Mouse (Mus musculus) cerebellum, postnatal 10 days (tissue): ENCODE data around the gene Itgal.
"Not testable (repeated sequence)": the region's sequence is repeated elsewhere in the genome, so short reads cannot be mapped to it uniquely, and the experiment has no call there.

Experiments
- DNase-seq, 2 experiments: peaks; one replicate each; pipeline ENCODE4 v3.0.0; 2021; ENCODE audit warnings: mixed read lengths in 2 of 2

The Itgal gene

DNA sequence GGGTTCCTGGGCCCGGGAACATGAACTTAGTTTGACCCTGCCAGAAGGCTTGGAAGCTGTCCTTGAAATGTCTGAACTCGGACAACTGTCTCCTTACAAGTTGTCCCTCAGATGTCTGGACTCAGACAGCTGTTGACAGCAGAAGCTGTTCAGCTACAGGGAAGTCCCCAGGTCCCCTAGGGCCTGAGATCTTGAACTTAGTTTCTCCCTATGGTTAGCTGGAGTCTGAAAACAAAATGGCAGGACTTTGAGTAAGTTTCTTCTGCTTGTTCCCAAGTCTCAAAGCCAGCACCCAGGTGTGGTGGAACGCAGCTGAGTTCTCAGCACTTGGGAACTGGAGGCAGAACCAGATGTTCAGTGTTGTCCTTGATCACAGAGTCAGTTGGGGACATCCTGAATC is 16.0 kb upstream of the Itgal start:
- no peak for DNase-seq

DNA sequence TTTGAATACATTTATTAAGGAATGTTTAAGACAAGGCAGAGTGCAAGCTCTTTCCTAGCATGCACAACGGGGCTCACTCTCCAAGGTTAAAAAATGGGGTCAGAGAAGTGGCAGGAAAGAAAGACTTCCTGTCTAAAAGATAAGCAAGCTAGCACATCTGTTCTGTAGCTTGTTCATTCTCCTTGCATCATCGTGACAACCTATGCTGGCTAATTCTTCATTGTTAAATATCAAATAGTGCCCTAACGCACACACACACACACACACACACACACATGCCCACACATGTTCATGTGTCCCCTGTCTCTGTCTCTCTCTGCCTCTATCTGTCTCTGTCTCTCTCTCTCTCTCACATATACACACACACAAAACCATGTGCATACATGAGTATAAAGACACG is 14.9 kb upstream of the Itgal start:
- DNase-seq = no peak

DNA sequence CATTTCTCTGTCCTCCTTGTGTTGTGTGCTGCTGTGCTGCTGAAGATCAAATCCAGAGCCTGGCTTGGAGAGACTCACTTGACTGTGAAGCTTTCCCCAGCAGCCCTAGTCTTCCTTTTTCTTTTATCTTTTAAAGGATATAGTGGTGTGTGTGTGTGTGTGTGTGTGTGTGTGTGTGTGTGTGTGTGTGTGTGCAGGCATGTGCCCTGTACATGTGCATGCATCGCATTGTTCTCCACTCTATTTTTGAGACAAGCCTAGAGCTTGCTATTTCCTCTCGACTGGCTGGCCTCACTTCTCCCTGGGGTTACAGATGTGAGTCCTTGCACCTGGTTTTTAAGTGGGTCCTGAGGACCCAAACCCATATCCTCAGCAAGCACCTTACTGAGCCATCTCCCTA is 13.9 kb upstream of the Itgal start:
- no peak for DNase-seq

DNA sequence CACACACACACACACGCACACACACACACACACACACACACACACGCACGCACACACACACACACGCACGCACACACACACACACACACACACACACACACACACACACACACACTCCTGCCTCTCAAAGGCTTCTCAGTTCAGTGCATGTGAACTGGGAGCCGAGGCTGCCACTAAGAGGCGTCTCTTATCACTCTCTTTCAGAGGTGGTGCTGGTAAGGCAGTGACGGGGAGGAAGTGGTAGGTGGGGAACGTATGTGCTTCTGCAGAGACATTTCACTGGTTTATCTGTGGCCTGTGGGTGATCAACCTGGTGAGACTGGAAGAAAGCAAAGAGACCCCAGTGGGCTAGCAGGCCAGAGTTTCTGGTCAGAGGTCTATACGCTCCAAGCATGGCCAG is 10.9 kb upstream of the Itgal start:
- DNase-seq = no peak

DNA sequence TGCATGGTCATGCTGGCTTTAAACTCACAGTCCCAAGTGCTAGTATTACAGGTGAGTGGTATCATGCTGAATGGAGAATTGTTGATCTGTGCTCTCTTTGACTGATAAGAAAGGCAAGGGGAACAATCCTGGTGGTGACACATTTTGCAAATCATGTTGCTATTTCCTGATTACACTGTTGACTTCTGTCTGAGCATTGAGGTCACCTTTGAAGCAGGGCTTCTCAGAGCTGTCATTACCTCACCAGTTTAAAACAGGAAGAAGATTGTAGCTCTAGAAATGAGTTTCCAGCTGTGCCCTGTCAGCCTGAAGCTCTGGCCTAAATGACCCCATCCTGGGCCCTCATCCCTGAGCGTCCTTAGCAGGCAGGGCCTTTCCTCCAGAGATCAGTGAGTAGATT is 8.1 kb upstream of the Itgal start:
- DNase-seq = no peak

DNA sequence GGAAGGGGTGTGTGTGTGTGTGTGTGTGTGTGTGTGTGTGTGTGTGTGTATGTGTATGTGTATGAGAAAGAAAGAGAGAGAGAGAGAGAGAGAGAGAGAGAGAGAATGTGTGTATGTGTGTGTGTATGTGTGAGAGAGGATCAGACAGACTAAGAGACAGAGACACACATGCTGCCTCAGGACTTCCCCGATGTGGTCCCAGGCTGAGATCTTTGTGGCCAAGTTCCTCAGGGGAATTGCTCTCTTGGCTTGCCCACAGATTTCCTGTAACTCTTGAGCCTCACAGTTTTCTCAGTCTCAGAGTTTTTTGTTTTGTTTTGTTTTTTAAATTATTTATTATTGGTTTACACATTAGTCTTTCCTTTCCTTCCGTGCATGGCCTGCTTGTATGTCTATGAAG is 6.8 kb upstream of the Itgal start:
- DNase-seq = no peak

DNA sequence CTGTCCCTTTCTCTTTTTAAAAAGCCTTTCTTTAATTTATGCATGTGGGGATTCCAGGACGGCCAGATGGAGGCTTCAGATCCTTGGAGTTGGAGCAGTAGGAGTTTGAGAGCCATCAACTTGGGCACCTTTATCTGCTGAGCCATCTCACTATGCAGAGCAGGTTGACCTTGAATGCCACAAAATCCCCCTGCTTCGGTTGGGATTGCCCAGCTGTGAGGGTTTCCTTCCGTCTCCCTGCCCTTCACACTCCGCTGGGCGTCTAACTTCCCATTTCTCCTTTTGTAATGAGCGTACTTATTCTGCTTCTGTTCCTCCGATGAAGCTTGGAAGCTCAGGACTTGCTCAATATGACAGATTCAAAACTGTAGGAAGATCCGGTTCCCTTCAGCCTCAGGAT is 5.9 kb upstream of the Itgal start:
- no peak for DNase-seq

DNA sequence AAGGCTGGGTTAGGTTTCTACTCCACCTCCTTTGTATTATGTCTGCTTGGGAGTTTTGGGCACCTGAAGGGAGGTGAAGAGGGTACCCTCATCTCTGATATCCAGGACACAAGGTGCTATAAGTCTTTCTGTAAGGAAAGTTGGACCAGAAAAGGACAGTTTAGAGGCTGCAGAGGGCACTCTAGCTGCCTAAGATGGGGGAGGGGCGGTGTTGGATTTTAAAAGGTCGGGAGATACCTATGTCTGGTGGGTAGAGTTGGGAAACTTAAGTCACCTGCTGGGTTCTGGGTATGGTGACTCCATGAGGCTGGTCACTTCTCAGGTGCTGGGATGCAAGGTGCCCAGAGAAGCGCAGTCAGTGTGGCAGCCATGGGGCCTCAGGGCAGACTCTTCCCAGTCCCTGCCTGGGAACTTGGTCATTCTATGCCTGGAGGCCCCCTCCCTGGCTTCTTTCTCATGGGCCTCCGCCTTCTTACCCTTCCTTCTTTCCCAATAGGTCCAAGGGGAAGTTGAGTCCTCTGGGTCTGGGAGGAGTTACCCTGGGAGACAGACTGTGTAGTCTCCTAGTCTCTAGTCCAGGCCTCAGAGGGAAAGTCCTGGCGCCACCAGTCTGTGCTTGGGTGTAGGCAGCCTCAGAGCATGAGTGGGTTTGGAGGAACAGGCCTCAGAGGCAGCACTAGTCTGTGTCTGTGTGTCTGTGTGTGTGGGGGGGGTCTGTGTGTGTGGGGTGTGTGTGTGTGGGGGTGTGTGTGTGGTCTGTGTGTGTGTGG is 911 bp downstream of the Itgal start:
- no peak for DNase-seq

DNA sequence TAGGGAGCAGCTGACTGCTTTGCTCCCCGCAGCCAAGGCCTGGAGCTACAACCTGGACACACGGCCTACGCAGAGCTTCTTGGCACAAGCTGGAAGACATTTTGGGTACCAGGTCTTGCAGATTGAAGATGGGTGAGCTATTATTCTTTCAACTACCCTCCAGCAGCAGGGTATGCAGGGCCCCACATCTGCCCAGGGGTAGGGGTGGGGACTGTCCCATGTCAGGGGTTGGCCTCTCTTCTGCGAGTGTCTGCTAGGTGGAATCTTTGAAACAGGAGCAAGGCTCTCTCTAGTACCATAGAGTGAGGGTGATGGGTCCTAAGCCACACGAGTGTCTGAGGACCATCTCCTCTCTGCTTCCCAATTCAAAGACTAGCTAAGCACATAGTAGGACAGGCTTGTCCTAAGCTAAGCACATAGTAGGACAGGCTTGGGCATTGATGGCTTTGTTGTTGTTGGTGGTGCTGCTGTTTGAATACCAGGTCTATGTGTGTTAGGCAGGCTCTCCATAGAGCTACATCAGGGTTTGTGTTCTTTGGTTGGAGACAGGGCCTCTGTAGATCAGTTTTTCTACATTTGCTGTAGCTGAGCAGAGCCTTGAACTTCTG is 1.6 kb downstream of the Itgal start:
- no peak for DNase-seq

DNA sequence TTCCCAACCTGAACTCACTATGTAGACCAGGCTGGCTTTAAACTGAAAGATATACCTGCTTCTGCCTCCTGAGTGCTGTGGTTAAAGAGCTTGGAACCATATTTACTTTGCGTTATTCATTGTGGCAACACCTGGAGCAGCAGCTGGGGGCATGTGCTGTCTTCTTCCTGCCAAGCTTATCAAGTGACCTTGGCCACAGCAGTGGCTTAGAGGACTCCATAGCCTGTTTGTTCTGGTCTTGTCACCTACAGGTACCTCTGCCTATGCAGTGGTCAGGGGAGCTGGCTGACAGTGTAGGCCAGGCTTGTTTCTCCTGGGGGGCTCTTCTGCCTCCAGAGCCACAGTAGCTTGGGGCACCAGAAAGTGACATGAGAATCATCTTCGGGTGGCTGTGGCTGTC is 12.4 kb downstream of the Itgal start:
- DNase-seq = no peak

DNA sequence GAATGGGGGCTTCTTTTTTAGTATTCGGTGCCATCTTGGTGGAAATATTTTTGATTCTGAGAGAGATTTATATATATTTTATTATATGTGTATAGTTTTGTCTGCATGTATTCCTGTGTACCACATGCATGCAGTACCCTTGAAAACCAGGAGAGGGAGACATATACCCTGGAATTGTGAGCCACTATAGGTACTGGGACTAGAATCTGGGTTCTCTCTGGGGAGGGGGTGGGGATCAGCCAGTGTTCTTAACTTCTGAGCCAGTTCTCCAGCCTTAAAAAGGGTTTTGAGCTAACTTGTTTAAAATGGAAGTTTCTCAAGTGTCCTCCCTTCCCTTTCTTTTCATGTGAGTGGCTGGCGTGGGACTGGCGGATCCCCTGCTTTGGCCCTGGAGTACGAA is 12.8 kb downstream of the Itgal start:
- peak; percentile 83 to 89 for DNase-seq

DNA sequence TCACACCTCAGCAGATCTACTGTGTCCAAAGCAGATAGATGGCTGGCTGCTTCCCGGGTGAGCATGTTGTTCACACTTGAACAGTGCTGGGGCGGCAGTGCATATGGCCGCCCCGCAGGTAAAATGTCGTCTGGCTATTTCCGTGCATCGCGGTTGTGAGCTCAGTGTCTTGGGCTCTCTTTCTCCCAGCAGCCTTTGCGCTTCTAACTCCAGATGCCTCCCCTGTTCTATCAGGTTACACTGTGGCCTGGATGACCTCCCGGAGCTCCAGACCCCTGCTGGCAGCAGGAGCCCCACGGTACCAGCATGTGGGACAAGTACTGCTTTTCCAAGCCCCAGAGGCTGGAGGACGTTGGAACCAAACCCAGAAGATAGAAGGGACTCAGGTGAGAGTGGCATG is 13.9 kb downstream of the Itgal start:
- DNase-seq = no peak

DNA sequence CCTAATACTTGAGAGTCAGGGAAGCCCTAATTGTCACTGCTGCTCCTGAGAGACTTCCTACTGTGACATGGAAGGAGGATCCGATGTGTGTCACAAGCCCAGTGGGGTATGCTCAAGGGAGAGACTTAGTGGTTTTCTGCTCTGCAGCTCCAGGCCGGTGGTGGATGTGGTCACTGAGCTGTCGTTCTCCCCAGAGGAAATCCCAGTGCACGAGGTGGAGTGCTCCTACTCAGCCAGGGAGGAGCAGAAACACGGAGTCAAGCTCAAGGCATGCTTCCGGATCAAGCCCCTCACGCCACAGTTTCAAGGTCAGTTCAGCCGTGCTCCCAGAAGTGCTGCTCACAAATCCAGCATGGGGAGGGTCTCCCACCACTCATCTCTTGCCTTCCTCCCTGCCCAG is 17.9 kb downstream of the Itgal start:
- DNase-seq = no peak

DNA sequence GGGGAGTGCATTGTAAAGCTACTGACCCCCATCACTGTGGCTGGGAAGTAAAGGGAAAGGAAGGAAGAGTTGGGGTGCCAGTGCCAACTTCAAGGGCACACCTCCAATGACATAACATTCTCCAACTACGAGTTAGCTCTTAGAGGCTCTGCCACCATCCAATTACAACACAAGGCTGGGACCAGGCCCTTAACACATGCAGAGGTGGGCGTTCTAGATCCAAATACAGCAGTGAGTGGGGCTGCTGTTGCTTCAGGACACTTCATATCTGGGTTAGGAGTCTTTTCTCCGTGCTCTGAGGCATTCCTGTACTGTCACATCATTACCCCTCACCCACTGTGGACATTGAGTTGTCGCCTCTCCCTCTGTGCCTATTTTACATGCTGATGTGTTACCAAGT is 25.0 kb downstream of the Itgal start:
- no peak for DNase-seq

DNA sequence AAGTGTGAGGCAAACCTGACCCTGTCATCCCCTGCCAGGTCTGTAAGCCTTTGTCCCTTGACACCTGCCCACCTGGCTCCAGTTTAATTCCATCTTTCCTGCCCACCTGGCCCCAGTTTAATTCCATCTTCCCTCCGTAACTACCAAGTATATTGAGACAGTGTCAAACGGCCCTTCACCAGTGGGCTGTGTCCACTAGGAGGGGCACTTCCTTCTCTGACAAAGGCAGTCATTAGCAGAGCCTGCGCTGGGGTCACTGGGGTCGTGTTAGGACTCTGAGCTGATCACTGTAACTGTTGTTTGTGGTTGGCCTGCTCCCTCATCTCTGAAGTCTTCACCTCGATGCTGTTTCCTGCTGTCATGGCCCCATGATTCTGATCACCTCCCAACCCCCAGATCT is 26.0 kb downstream of the Itgal start:
- peak; percentile 81 to 87 for DNase-seq

DNA sequence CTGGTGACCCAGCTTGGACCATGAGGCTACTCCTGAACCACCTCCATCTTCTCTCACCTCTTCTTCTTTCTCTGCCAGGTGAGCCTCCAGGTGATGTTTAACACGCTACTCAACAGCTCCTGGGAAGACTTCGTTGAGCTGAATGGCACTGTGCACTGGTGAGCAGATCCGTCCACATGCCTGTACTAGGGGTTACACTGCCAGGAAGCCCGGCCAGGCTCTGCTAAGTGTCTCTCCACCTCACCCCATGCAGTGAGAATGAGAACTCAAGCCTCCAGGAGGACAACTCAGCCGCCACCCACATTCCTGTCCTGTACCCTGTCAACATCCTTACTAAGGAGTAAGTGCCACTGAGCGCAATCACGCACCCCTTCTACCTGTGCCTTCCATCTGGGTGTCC is 28.9 kb downstream of the Itgal start:
- DNase-seq = no peak

DNA sequence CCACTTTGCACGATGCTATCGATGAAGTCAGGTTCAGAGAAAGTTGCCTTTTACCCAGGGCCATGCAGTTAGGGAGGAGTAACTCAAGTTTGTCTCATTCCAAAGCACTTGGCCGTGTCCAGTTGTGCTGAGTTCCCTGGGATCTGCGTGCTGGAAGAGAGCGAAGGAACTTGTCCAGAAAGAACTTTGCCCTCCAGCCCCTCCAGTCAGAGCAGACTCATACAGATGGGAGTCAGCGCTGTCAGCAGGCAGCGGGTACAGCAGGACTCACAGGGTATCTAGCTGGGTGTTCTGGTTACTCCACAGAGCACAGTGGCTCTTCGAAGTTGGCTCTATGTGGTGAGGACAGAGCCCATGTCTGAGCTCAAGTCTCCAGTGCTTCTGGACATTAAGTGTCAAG is 29.5 kb downstream of the Itgal start:
- DNase-seq = no peak

DNA sequence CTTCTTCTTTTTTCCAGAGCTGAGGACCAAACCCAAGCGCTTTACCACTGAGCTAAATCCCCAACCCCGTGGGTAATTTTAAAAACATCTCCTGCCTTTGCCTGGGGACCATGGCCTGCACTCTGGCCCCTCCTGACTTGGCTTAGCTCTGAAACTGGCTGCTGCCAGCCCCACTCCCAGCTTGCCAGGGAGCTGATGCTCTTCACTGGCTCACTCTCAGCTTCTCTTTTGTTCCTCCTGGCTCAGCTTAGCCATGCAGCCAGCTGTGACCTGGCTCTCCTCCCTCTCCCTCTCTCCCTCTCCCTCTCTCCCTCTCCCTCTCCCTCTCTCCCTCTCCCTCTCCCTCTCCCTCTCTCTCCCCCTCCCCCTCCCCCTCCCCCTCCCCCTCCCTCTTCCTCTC is 30.6 kb downstream of the Itgal start:
- DNase-seq = peak; percentile 85 to 90

DNA sequence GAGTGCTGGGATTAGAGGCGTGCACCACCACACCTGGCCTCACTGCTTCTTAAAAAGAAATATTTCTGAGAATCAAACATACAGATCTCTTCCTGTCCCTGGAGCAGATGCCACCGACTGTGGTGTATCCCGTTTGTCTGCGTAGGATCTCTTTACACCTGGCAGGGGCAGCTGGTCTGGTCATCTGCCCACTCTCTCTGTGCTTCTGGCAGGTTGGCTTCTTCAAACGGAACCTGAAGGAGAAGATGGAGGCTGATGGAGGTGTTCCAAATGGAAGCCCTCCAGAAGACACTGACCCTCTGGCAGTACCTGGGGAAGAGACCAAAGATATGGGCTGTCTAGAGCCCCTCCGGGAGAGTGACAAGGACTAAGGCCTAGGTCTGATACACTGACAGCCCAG is 37.2 kb downstream of the Itgal start:
- peak; percentile 66 to 71 for DNase-seq

DNA sequence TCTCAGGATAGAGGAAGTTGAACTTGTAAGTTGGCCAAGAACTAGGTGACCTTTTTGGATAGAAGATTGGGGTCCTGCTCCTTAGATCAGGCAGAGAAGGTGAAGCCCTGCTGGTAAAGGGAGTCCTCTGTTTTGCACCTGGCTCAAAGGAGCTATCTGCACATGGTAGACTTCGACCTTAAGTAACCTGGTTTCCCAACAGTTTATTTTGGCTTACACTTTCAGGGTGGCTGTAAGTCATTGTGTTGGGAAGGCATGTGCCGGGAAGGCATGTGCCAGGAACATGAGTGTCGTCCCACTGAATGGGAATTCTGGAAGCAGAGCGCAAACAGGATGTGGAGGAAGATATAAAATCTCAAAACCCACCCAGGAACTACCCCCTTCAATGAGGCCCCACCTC is 39.5 kb downstream of the Itgal start:
- DNase-seq = no peak

DNA sequence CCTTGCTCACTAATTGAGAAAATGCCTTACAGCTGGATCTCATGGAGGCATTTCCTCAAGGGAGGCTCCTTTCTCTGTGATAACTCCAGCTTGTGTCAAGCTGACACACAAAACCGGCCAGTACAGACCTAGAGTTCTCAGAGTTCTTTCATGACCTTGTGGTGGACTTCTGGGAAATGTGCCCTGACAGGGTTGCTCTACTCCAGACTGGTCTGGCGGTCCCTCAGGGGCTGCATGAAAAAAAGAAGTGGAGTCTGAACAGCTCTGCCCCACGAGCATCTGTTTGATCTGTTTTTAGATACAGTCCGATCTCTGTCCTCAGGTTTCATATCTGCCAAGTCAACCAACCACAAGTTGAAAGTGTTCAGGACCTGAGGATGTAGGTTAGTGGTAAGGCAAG is 41.6 kb downstream of the Itgal start:
- no peak for DNase-seq

DNA sequence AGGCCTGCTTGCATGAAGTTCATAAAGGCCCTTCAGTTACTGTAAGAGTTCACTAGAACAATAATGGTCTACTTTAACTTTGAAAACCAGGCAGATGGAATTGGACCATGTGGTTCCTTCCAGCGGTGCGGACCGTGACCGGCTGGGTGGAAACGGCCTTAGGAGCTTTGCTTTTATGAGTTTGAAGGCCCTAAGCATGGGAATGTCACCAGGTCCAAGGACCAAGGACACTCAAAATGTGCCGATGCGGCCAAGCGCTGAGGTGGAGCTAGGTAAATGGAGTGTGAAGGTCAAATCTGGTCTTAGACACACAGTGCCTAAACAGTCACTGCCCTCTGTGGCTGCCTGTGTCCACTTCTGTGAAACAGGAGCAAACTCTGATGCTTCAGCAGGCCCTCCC is 45.3 kb downstream of the Itgal start:
- DNase-seq = no peak

DNA sequence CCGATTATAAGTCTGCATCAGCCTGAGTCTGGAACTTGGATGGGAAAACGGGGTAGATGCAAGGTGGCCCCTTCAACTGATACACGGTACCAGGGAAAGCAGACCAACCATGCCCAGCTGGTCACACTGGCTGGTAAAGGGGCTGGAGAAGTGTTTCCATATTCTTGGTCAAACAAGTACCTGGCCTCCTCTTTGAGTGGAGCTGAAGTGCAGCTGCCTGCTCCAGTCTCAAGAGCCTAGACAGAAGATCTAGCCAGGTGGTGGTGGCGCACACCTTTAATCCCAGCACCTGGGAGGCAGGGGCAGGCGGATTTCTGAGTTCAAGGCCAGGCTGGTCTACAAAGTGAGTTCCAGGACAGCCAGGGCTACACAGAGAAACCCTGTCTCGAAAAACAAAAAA is 45.8 kb downstream of the Itgal start:
- not testable (repeated sequence) for DNase-seq

DNA sequence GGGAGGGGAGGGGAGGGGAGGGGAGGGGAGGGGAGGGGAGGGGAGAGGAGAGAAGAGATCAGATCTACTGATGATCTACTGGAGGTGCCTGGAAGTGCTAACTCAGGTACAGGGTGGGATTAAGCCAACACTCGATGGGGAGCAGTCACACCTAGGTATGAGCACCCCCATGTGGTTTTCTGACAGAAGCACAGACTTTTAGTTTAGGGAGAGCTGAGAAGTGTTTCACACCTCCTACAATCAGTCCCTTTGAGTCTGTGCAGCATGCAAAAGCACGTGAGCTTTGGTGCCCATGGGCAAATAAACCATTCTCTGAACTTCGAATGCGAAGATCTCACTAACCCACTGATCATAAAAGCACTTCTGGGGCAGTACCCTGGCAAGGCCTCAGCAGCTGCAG is 46.3 kb downstream of the Itgal start:
- peak in 1 of 2 experiments; percentile 42 for DNase-seq

DNA sequence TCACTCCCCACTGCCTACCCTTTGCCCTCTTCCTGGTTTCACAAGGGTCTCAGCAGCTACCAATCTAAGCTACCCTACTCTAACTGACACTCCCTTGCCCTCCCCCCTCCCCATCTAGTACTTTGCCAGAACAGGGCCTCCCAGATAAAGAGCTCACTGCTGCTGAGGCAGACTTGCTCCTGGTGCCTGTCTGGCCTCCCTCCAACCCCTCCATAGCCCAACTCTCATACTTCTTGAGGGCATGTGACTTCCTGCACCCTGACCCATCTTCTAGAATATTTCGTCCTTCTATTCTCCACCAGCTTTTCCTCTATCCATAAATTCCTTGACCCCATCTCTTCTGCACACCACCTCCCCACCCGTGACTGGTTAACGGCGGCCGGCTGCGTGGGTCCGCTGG is 46.8 kb downstream of the Itgal start:
- no peak for DNase-seq
